Mouse (Mus musculus) hindbrain, embryonic 14.5 days (tissue): ENCODE results near the gene Arpc2. TPM values are rescaled to one million over a fixed set of nuclear protein-coding genes. Genes with fewer than 3 reads are reported as not detected.
A peak's percentile ranks its signal among the peaks of the same experiment; 100 is the strongest.

ENCODE experiments used
- ATAC-seq: fragments of 200-750 bp; cut with Nextera tagmentation; 2 replicates; pipeline ENCODE4 v1.8.0; 2017; ENCODE audit warnings: moderate number of reproducible peaks, mild to moderate bottlenecking, moderate TSS enrichment, moderate library complexity; ENCODE audit not compliant: low FRiP score
- DNase-seq: peaks from one replicate; pipeline ENCODE4 v3.0.0-alpha.2; 2015; ENCODE audit warnings: low spot score
- H3K27ac ChIP-seq: fragments of 300-500 bp; sonication (generic); 2 replicates; pipeline ENCODE4 v1.5.1; 2014; ENCODE audit warnings: mild to moderate bottlenecking, moderate library complexity
- H3K27me3 ChIP-seq: fragments of 300-500 bp; sonication (generic); 2 replicates; pipeline ENCODE4 v1.6.1; 2014; ENCODE audit warnings: mild to moderate bottlenecking, low read length, mixed read lengths; ENCODE audit not compliant: control insufficient read depth, insufficient read depth
- H3K36me3 ChIP-seq: fragments of 300-500 bp; sonication (generic); replicated peaks from 2 replicates; pipeline ENCODE4 v1.6.1; 2014; ENCODE audit not compliant: control insufficient read depth, insufficient read depth
- H3K4me1 ChIP-seq: fragments of 300-500 bp; sonication (generic); replicated peaks from 2 replicates; pipeline ENCODE4 v1.6.1; 2014; ENCODE audit warnings: antibody characterized with exemption, low read length, mixed read lengths; ENCODE audit not compliant: control insufficient read depth, insufficient read depth
- H3K4me2 ChIP-seq: fragments of 300-500 bp; sonication (generic); replicated peaks from 2 replicates; pipeline ENCODE4 v1.6.1; 2014; ENCODE audit warnings: mild to moderate bottlenecking, moderate library complexity
- H3K4me3 ChIP-seq: fragments of 300-500 bp; sonication (generic); replicated peaks from 2 replicates; pipeline ENCODE4 v1.5.1; 2014; ENCODE audit warnings: mild to moderate bottlenecking, low read length
- H3K9ac ChIP-seq: fragments of 300-500 bp; sonication (generic); 2 replicates; pipeline ENCODE4 v1.6.1; 2014
- H3K9me3 ChIP-seq: fragments of 300-500 bp; sonication (generic); 2 replicates; pipeline ENCODE4 v1.6.1; 2016; ENCODE audit warnings: low read length; ENCODE audit not compliant: control insufficient read depth
- WGBS: fragments of 180-500 bp; shearing (Covaris S2); extraction: QIAGEN DNeasy Blood & Tissue Kit; methylation state at CpG from one replicate; pipeline ENCODE4 v1.1.7; 2014; 5-methylcytosine and 5-hydroxymethylcytosine counted together
- polyA plus RNA-seq: library from polyadenylated mRNA; unstranded; fragments of >200 nt; fragmentation: Nextera tagmentation; extraction: Ambion mirVana; gene quantifications from 2 replicates; pipeline ENCODE4 v1.2.1, GENCODE M21; 2014

Gene Arpc2
- polyA plus RNA-seq, 1 experiment from 2014 or later, result 324 TPM

- no peak for DNase-seq
- ATAC-seq, result no peak
- peaks cover 33% of the 10 kb centered on the region for H3K36me3 ChIP-seq
- H3K9me3 ChIP-seq, result no peaks in the 10 kb centered on the region
- no peaks in the 10 kb centered on the region for H3K27me3 ChIP-seq
- H3K4me1 ChIP-seq, result peaks cover 13% of the 10 kb centered on the region; the same call in 1 of the 2 replicates
- H3K4me2 ChIP-seq, result no peak overlapping the region
- no peak overlapping the region for H3K4me3 ChIP-seq
- 84% methylated on average over 8 of the region's 8 CpGs for WGBS
- H3K9ac ChIP-seq, result no peak overlapping the region
- H3K27ac ChIP-seq, result no peak overlapping the region
Observed at GRCm38 (mm10) chr1:74293306-74293960, 57.5 kb downstream of the Arpc2 start.

- Histone ChIP-seq H3K27ac (no peak overlapping the region), H3K27me3 (no peaks in the 10 kb centered on the region), H3K4me2 (no peak overlapping the region), H3K9ac (no peak overlapping the region), H3K4me3 (no peak overlapping the region), H3K9me3 (no peaks in the 10 kb centered on the region), H3K36me3 (peaks cover 27% of the 10 kb centered on the region), H3K4me1 (peaks cover 13% of the 10 kb centered on the region; the same call in 1 of the 2 replicates)
- 91% methylated on average over 3 of the region's 3 CpGs for WGBS
- ATAC-seq, result no peak
- no peak for DNase-seq
Observed at GRCm38 (mm10) chr1:74294090-74294643, 58.3 kb downstream of the Arpc2 start.

GRCm38 (mm10) chr1:74294733-74295455, 59.0 kb downstream of the Arpc2 start:
- Histone ChIP-seq H3K9ac (peak overlapping the region; percentile 17; the same call in 1 of the 2 replicates), H3K4me3 (no peak overlapping the region), H3K36me3 (peaks cover 23% of the 10 kb centered on the region), H3K4me2 (peak overlapping the region; percentile 22), H3K27ac (peak overlapping the region; percentile 80), H3K27me3 (no peaks in the 10 kb centered on the region), H3K9me3 (no peaks in the 10 kb centered on the region), H3K4me1 (peaks cover 13% of the 10 kb centered on the region; the same call in 1 of the 2 replicates)
- WGBS, result 94% methylated on average over 6 of the region's 6 CpGs
- DNase-seq (no peak), ATAC-seq (no peak)

GRCm38 (mm10) chr1:74295456-74296171, 59.7 kb downstream of the Arpc2 start:
- Histone ChIP-seq H3K36me3 (peaks cover 21% of the 10 kb centered on the region), H3K27ac (peak overlapping the region; percentile 80), H3K9ac (peak overlapping the region; percentile 17; the same call in 1 of the 2 replicates), H3K4me2 (peak overlapping the region; percentile 22), H3K27me3 (no peaks in the 10 kb centered on the region), H3K4me3 (no peak overlapping the region), H3K9me3 (no peaks in the 10 kb centered on the region), H3K4me1 (peaks cover 13% of the 10 kb centered on the region; the same call in 1 of the 2 replicates)
- 24% methylated on average over 9 of the region's 9 CpGs for WGBS
- peak; percentile 62 for DNase-seq
- ATAC-seq, result peak; percentile 90

- peak overlapping the region; percentile 80 for H3K27ac ChIP-seq
- ATAC-seq, result no peak
- H3K27me3 ChIP-seq, result no peaks in the 10 kb centered on the region
- H3K4me1 ChIP-seq, result peaks cover 13% of the 10 kb centered on the region; the same call in 1 of the 2 replicates
- WGBS, result 75% methylated on average over 6 of the region's 6 CpGs
- no peak for DNase-seq
- no peaks in the 10 kb centered on the region for H3K9me3 ChIP-seq
- no peak overlapping the region; the same call in 1 of the 2 replicates for H3K4me2 ChIP-seq
- H3K4me3 ChIP-seq, result no peak overlapping the region
- peak overlapping the region; percentile 17; the same call in 1 of the 2 replicates for H3K9ac ChIP-seq
- H3K36me3 ChIP-seq, result peaks cover 15% of the 10 kb centered on the region
Observed at GRCm38 (mm10) chr1:74296477-74296876, 60.6 kb downstream of the Arpc2 start.

- Histone ChIP-seq H3K27me3 (0 out of 2 replicates have a peak, but pooled peaks cover under 1% of the 10 kb centered on the region), H3K9me3 (no peaks in the 10 kb centered on the region), H3K4me3 (no peak overlapping the region), H3K4me1 (peaks cover 13% of the 10 kb centered on the region; the same call in 1 of the 2 replicates), H3K9ac (no peak overlapping the region), H3K4me2 (no peak overlapping the region), H3K36me3 (peaks cover 7% of the 10 kb centered on the region), H3K27ac (no peak overlapping the region)
- 82% methylated on average over 3 of the region's 3 CpGs for WGBS
- DNase-seq (no peak), ATAC-seq (no peak)
Observed at GRCm38 (mm10) chr1:74297269-74297668, 61.4 kb downstream of the Arpc2 start.

- Histone ChIP-seq H3K4me2 (no peak overlapping the region), H3K27ac (no peak overlapping the region), H3K4me1 (peaks cover 14% of the 10 kb centered on the region), H3K4me3 (no peak overlapping the region), H3K9ac (no peak overlapping the region), H3K9me3 (no peaks in the 10 kb centered on the region), H3K36me3 (0 out of 2 replicates have a peak, but pooled peaks cover 3% of the 10 kb centered on the region), H3K27me3 (0 out of 2 replicates have a peak, but pooled peaks cover 9% of the 10 kb centered on the region)
- WGBS, result 89% methylated on average over 5 of the region's 5 CpGs
- ATAC-seq, result no peak
- DNase-seq, result no peak
Observed at GRCm38 (mm10) chr1:74298157-74298750, 62.4 kb downstream of the Arpc2 start.

- Histone ChIP-seq H3K27me3 (peaks cover 16% of the 10 kb centered on the region), H3K36me3 (no peaks in the 10 kb centered on the region), H3K27ac (no peak overlapping the region), H3K9me3 (no peaks in the 10 kb centered on the region), H3K4me2 (no peak overlapping the region), H3K9ac (no peak overlapping the region), H3K4me3 (no peak overlapping the region), H3K4me1 (peaks cover 22% of the 10 kb centered on the region)
- ATAC-seq (no peak), DNase-seq (no peak)
- WGBS, result 73% methylated on average over 5 of the region's 5 CpGs
Observed at GRCm38 (mm10) chr1:74298996-74299395, 63.1 kb downstream of the Arpc2 start.
